Mouse (Mus musculus): ENCODE measurements around the gene Kansl1.

- TF ChIP-seq CTCF (IDR thresholded peaks at IDR 0.05; ENCODE audit: borderline replicate concordance, extremely low read depth, insufficient read depth, insufficient read length) (no peak), POLR2A (IDR thresholded peaks at IDR 0.05; ENCODE audit: borderline replicate concordance, extremely low read depth, insufficient read depth, insufficient read length, poor library complexity, severe bottlenecking) (no peak)
Observed at GRCm38 (mm10) chr11:104407391-104407790, 61.3 kb downstream of the Kansl1 start.

Measured in brain, embryonic 14.5 days (tissue).